Mouse (Mus musculus) lung, embryonic 16.5 days (tissue): ENCODE results near the gene Ergic3. TPM values are rescaled to one million over a fixed set of nuclear protein-coding genes. Genes with fewer than 3 reads are reported as not detected.

ENCODE experiments used
- ATAC-seq: fragments of 200-750 bp; cut with Nextera tagmentation; 2 replicates; pipeline ENCODE4 v1.8.0; 2017; ENCODE audit warnings: low read depth, mild to moderate bottlenecking, moderate library complexity
- H3K27ac ChIP-seq: fragments of 300-500 bp; sonication (generic); 2 replicates; pipeline ENCODE4 v1.5.1; 2014; ENCODE audit warnings: mild to moderate bottlenecking, control low read depth, low read length
- H3K27me3 ChIP-seq: fragments of 300-500 bp; sonication (generic); 2 replicates; pipeline ENCODE4 v1.6.1; 2014; ENCODE audit warnings: low read depth, low read length, mixed read lengths; ENCODE audit not compliant: control insufficient read depth, insufficient read depth
- H3K36me3 ChIP-seq: fragments of 300-500 bp; sonication (generic); 2 replicates; pipeline ENCODE4 v1.6.1; 2014; ENCODE audit warnings: low read length; ENCODE audit not compliant: control insufficient read depth, insufficient read depth
- H3K4me1 ChIP-seq: fragments of 300-500 bp; sonication (generic); replicated peaks from 2 replicates; pipeline ENCODE4 v1.6.1; 2014; ENCODE audit warnings: low read length, mixed read lengths; ENCODE audit not compliant: control insufficient read depth, insufficient read depth
- H3K4me2 ChIP-seq: fragments of 300-500 bp; sonication (generic); 2 replicates; pipeline ENCODE4 v1.6.1; 2014; ENCODE audit warnings: low read depth, low read length, control low read depth
- H3K4me3 ChIP-seq: fragments of 300-500 bp; sonication (generic); 2 replicates; pipeline ENCODE4 v1.5.1; 2014; ENCODE audit warnings: mild to moderate bottlenecking, low read length, control low read depth
- H3K9ac ChIP-seq: fragments of 300-500 bp; sonication (generic); 2 replicates; pipeline ENCODE4 v1.6.1; 2014; ENCODE audit warnings: low read length, control low read depth
- H3K9me3 ChIP-seq: fragments of 300-500 bp; sonication (generic); 2 replicates; pipeline ENCODE4 v1.6.1; 2016; ENCODE audit warnings: low read length; ENCODE audit not compliant: control insufficient read depth
- WGBS: fragments of 180-500 bp; shearing (Covaris S2); extraction: QIAGEN DNeasy Blood & Tissue Kit; methylation state at CpG from one replicate; pipeline ENCODE4 v1.1.7; 2014; 5-methylcytosine and 5-hydroxymethylcytosine counted together
- polyA plus RNA-seq: library from polyadenylated mRNA; unstranded; fragments of >200 nt; fragmentation: Nextera tagmentation; extraction: Ambion mirVana; gene quantifications from 2 replicates; pipeline ENCODE4 v1.2.1, GENCODE M21; 2015

Ergic3 gene
- polyA plus RNA-seq, 1 experiment from 2014 or later, result 224 TPM

DNA sequence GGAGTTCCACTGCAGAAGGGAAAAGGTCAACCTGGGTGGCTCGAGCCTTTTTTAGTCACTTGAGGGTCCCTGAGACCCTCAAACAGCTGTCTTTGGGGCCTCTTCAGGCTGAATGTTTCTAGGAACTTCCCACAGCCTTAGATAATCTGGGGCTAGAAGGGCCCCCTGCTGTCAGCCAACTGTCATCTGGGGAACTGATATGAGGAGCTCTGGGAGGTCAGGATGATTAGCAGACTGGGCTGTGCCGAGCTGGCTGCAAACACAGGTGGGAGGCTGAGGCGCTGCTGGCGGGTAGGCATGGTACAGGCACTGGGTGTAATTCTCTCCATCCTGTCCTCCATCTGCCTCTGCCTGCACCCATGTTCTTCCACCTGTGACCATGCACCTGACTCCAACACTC lies 18.8 kb upstream of the Ergic3 start:
- no peaks in the 10 kb centered on the region for H3K4me1 ChIP-seq
- H3K36me3 ChIP-seq, result peaks cover 41% of the 10 kb centered on the region
- H3K27me3 ChIP-seq, result no peaks in the 10 kb centered on the region
- H3K9ac ChIP-seq, result no peak overlapping the region
- no peaks in the 10 kb centered on the region for H3K9me3 ChIP-seq
- H3K4me2 ChIP-seq, result no peak overlapping the region
- no peak overlapping the region for H3K4me3 ChIP-seq
- no peak overlapping the region for H3K27ac ChIP-seq
- no peak for ATAC-seq
- 60% methylated on average over 4 of the region's 4 CpGs for WGBS

DNA sequence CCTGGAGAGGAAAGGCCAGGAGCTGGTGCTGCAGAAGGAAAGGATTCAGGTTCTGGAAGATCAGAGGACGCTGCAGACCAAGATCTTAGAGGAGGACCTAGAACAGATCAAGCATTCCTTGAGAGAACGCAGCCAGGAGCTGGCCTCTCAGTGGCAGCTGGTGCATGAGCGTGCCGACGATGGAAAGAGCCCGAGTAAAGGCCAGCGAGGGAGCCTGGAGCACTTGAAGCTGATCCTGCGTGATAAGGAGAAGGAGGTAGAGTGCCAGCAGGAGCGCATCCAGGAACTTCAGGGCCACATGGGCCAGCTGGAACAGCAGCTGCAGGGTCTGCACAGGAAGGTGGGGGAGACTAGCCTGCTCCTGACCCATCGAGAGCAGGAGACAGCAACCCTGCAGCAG lies 16.7 kb upstream of the Ergic3 start:
- Histone ChIP-seq H3K4me2 (no peak overlapping the region), H3K9me3 (no peaks in the 10 kb centered on the region), H3K27ac (no peak overlapping the region), H3K36me3 (peaks cover 51% of the 10 kb centered on the region), H3K9ac (no peak overlapping the region), H3K4me3 (no peak overlapping the region), H3K4me1 (no peaks in the 10 kb centered on the region), H3K27me3 (no peaks in the 10 kb centered on the region)
- ATAC-seq, result no peak
- WGBS, result 78% methylated on average over 10 of the region's 10 CpGs

DNA sequence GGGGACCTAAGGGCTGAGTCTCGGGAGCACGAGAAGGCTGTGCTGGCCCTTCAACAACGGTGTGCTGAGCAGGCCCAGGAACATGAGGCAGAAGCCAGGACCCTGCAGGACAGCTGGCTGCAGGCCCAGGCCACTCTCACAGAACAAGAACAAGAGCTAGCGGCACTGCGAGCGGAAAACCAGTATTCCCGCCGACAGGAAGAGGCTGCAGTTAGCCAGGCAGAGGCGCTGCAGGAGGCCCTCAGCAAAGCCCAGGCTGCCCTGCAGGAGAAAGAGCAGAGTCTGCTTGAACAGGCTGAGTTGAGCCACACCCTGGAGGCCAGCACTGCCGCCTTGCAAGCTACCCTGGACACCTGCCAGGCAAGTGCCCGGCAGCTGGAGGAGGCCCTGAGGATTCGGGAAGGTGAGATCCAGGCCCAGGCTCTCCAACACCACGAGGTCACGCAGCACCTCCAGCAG lies 16.0 kb upstream of the Ergic3 start:
- 64% methylated on average over 14 of the region's 14 CpGs for WGBS
- Histone ChIP-seq H3K4me1 (no peaks in the 10 kb centered on the region), H3K9ac (no peak overlapping the region), H3K9me3 (no peaks in the 10 kb centered on the region), H3K4me3 (no peak overlapping the region), H3K36me3 (peaks cover 51% of the 10 kb centered on the region), H3K27ac (0 out of 2 replicates have a peak overlapping the region, but pooled peaks have one; percentile 16), H3K4me2 (no peak overlapping the region), H3K27me3 (no peaks in the 10 kb centered on the region)
- peak; percentile 75 for ATAC-seq

DNA sequence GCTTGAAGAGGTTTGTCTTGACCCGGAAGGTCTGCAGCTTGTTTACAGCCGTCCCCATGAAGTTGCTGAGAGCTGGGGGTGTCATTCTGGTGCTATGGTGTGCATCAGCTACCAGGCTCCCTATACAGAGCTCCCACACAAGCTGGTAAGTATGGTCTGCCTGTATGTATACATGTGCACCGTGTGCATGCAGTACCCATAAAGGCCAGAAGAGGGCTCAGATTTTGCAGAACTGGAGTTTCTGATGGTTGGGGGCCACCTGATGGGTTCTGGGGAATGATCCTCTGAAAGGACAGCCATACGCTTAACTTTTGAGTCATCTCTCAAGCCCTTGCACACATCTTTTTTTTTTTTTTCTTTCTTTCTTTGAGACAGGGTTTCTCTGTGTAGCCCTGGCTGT lies 2.5 kb upstream of the Ergic3 start:
- WGBS, result 82% methylated on average over 4 of the region's 4 CpGs
- Histone ChIP-seq H3K9me3 (no peaks in the 10 kb centered on the region), H3K27ac (no peak overlapping the region), H3K27me3 (no peaks in the 10 kb centered on the region), H3K9ac (no peak overlapping the region), H3K4me1 (peaks cover 9% of the 10 kb centered on the region), H3K36me3 (peaks cover 5% of the 10 kb centered on the region; the same call in 1 of the 2 replicates), H3K4me2 (no peak overlapping the region), H3K4me3 (no peak overlapping the region)
- no peak for ATAC-seq

DNA sequence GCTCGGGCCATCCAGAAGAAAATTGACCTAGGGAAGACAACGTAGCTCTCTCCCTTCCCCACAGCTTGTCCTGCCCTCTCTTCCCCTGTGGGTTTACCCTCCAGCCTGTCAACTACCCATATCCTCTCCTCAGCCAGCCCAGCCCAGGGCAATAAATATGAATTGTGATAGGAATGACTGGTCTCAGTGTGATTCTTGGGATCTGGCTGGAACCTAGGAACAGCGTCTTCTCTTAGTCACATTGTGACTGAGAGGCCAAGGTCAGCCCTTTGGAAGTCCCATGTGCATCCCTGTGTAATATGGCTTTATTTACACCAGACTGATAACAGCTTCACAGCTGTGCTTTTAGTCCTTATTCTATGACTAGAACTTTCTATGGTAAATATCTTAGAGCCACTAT lies 10.3 kb downstream of the Ergic3 start:
- H3K4me3 ChIP-seq, result no peak overlapping the region
- no peaks in the 10 kb centered on the region for H3K4me1 ChIP-seq
- H3K9me3 ChIP-seq, result no peaks in the 10 kb centered on the region
- no peak for ATAC-seq
- peaks cover 37% of the 10 kb centered on the region for H3K36me3 ChIP-seq
- H3K9ac ChIP-seq, result no peak overlapping the region
- H3K4me2 ChIP-seq, result no peak overlapping the region
- 81% methylated on average over 3 of the region's 3 CpGs for WGBS
- H3K27me3 ChIP-seq, result no peaks in the 10 kb centered on the region
- no peak overlapping the region for H3K27ac ChIP-seq

DNA sequence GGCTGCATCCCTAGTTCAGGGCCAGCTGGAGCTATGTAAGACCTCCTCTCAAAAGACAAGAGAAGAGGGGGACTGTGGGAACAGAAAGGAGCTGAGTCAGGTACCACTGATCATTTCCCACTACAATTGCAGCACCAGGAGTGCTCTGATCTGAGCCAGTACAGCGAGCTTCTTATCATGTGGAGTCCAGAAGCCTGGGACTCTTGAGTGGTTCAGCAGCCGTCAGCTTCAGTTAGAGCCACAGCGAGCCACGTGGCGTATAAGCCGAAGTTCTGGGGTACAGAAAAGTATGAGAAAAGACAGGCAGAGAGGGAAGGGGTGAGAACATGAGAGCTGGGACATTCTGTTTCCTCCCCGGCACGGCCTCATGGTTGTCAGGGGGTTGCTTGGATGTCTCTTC lies 13.4 kb downstream of the Ergic3 start:
- no peak for ATAC-seq
- 82% methylated on average over 8 of the region's 8 CpGs for WGBS

DNA sequence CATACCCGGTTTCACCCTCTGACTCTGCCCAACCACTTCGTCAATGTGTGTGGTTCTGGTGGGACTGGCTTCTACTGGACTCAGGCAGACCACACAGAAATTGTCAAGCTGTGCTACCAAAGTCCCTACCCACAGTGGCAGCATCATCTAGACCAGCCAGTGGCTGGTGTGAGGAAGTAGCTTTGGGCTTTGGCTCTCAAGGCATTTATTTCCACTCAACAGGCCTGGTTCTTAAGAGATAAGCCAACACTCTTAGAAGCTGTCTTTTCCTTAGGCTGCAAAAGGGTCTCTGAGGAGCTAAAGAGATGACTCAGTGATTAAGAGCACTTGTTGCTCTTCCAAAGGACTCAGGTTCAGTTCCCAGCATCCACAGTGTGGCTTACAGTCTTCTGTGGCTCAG lies 13.9 kb downstream of the Ergic3 start:
- H3K4me1 ChIP-seq, result no peaks in the 10 kb centered on the region
- H3K36me3 ChIP-seq, result peaks cover 9% of the 10 kb centered on the region
- no peak overlapping the region for H3K27ac ChIP-seq
- 69% methylated on average over 2 of the region's 2 CpGs for WGBS
- H3K4me2 ChIP-seq, result no peak overlapping the region
- no peak overlapping the region for H3K9ac ChIP-seq
- no peak overlapping the region for H3K4me3 ChIP-seq
- no peak for ATAC-seq
- no peaks in the 10 kb centered on the region for H3K27me3 ChIP-seq
- no peaks in the 10 kb centered on the region for H3K9me3 ChIP-seq

More for the DNA sequence above, 13.4 kb downstream of the Ergic3 start:
- H3K36me3 ChIP-seq, result peaks cover 13% of the 10 kb centered on the region
- H3K27ac ChIP-seq, result no peak overlapping the region
- H3K27me3 ChIP-seq, result no peaks in the 10 kb centered on the region
- H3K4me2 ChIP-seq, result no peak overlapping the region
- no peak overlapping the region for H3K4me3 ChIP-seq
- H3K4me1 ChIP-seq, result no peaks in the 10 kb centered on the region
- no peak overlapping the region for H3K9ac ChIP-seq
- no peaks in the 10 kb centered on the region for H3K9me3 ChIP-seq

DNA sequence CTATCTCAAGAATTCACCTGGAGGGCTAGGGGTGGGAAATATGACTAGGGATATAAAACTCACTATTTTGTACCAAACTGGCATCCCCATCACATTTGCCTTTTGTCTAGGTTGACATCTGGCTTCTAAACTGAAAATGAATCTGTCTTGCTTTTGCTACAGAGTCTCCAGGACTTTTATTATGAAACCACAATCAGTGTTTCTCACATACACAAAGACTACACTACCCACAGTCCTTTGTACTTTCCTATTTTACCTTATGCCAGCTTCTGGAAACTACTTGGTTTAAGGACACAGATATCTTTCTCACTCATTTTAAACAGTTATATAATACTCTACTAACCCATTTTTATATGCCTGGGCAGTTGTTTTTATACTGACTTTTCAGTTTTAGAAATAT lies 17.6 kb downstream of the Ergic3 start:
- Histone ChIP-seq H3K9me3 (no peaks in the 10 kb centered on the region), H3K4me3 (no peak overlapping the region), H3K9ac (no peak overlapping the region), H3K36me3 (no peaks in the 10 kb centered on the region), H3K4me2 (no peak overlapping the region), H3K4me1 (no peaks in the 10 kb centered on the region), H3K27me3 (no peaks in the 10 kb centered on the region), H3K27ac (no peak overlapping the region)
- ATAC-seq, result no peak

DNA sequence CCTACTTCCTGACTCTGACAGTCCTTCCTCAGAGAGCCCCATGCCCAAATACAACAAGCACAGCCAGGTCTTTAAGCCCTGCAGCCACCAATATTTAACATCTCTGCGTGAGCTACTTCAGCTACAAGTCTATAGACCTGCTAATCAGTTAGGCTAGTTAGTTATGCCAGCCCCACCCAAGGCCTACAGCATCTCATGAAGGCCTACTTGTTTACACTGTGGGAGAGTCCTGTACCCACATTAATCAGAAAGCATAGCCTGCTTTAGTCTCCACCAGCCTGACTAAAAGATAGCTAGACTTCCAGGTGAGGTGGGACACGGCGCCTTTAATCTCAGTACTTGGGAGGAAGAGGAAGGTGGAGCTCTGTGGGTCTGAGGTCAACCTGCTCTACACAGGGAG lies 31.5 kb downstream of the Ergic3 start:
- no peaks in the 10 kb centered on the region for H3K27me3 ChIP-seq
- no peak overlapping the region for H3K27ac ChIP-seq
- no peaks in the 10 kb centered on the region for H3K9me3 ChIP-seq
- no peak overlapping the region for H3K4me2 ChIP-seq
- H3K36me3 ChIP-seq, result no peaks in the 10 kb centered on the region
- no peaks in the 10 kb centered on the region for H3K4me1 ChIP-seq
- H3K9ac ChIP-seq, result no peak overlapping the region
- 80% methylated on average over 3 of the region's 3 CpGs for WGBS
- no peak for ATAC-seq
- H3K4me3 ChIP-seq, result no peak overlapping the region

DNA sequence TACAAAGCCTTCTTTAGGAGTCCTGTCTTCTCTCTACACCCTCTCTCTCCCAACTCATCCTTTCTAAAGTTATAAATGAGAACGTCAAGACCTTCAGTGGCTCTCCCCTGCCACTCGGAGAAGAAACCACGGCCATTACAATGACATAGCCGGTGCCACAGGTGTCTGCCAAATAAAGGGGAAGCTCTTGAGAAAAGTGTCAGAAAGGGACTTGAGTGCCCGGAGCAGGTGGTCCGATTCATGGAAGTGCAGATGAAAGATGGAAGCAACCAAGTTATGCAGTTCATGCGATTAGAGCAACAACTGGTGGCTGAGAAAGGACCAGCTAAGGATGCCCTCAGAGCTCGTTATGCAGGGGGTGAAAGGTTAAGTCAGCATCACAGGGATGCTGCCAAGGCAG lies 35.1 kb downstream of the Ergic3 start:
- H3K36me3 ChIP-seq, result no peaks in the 10 kb centered on the region
- no peak overlapping the region for H3K4me2 ChIP-seq
- peaks cover 5% of the 10 kb centered on the region; the same call in 1 of the 2 replicates for H3K27me3 ChIP-seq
- H3K9me3 ChIP-seq, result no peaks in the 10 kb centered on the region
- no peaks in the 10 kb centered on the region for H3K4me1 ChIP-seq
- H3K27ac ChIP-seq, result no peak overlapping the region
- H3K4me3 ChIP-seq, result no peak overlapping the region
- ATAC-seq, result no peak
- no peak overlapping the region for H3K9ac ChIP-seq
- 71% methylated on average over 8 of the region's 8 CpGs for WGBS
